Comparison of ENCODE assay signal across 8 mouse cellular contexts in the genomic region with DNA sequence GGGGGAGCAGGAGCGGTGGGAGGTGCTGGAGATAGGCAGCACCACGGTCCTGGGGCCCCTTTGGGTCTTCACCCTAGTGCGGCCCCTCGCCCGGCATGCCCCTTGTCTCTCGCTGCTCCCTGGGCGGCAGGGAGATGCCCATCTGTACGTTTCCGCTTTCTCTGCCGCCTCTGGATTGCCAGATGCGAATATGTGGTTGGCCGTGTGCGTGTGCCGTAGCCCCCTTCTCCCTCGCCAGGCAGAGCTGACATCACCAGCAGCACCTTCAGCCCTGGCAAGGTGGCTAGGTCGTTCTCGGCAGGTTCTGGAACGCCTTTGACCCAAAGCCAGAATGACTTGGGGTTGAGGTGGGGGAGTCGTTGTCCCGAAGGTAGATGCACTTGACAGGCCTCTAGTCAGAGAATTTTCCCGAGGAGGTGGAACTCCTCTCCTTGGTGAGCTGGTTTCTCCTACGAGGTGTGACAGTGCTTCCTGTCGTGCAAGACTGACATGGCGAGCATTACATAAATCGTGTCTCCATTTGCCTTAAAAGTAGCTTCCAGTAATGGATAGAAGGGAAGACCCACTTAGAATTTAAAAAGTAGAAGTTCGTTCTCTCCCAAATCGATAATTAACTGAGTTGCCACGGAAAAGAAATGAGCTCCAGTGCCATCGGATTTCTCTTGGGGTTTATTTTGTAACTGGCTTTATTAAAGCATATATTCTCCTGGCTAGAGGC. TPM values are rescaled to one million over a fixed set of nuclear protein-coding genes. Genes with fewer than 3 reads are reported as not detected.
DNase-seq lines count a peak whose midpoint lies in the region.

No protein-coding gene starts in this region.

- no peaks in the 10 kb centered on the region for H3K27me3 ChIP-seq in hindbrain, embryonic 10.5 days (ENCODE audit: insufficient read depth, poor library complexity, severe bottlenecking)
- H3K27me3 ChIP-seq in megakaryocyte, embryonic 14.5 days (replicated peaks), result peaks cover under 1% of the 10 kb centered on the region

- peaks cover 36% of the 10 kb centered on the region for H3K36me3 ChIP-seq in hindbrain, embryonic 10.5 days
- peaks cover 36% of the 10 kb centered on the region for H3K36me3 ChIP-seq in megakaryocyte, embryonic 14.5 days (replicated peaks; ENCODE audit: low read length)

- DNase-seq in left cerebral cortex, postnatal 36 days (ENCODE audit: low spot score in 2 of 2), result peak; percentile 51 to 76
- DNase-seq in left cerebral cortex, postnatal 4 days, result no peak
- DNase-seq in MN1 (ENCODE audit: low spot score), result peak; percentile 61
- DNase-seq in cerebellum, postnatal 25 days, result peak; percentile 61 to 70
- DNase-seq in hindbrain, embryonic 10.5 days (ENCODE audit: low spot score), result peak; percentile 50
- no peak for DNase-seq in ovary, postnatal 14 days (ENCODE audit: low spot score)
- DNase-seq in urinary bladder, postnatal 25 days (ENCODE audit: low spot score), result no peak

- 9% methylated on average over 29 of the region's 29 CpGs for WGBS in hindbrain, embryonic 10.5 days

- peaks cover 34% of the 10 kb centered on the region for H3K4me1 ChIP-seq in hindbrain, embryonic 10.5 days (replicated peaks)
- H3K4me1 ChIP-seq in megakaryocyte, embryonic 14.5 days, result peaks cover 52% of the 10 kb centered on the region

- no peaks in the 10 kb centered on the region for H3K9me3 ChIP-seq in hindbrain, embryonic 10.5 days
- H3K9me3 ChIP-seq in megakaryocyte, embryonic 14.5 days, result no peaks in the 10 kb centered on the region

- intact Hi-C loops in left cerebral cortex, postnatal 36 days (cut with DNase I), result loop anchor here (1.0 to 10.0 kb wide), 7 partner anchors 64 to 371 kb away; no protein-coding TSS in a partner anchor
- intact Hi-C loops in left cerebral cortex, postnatal 4 days (cut with DNase I), result loop anchor here (5.0 to 10.0 kb wide), 2 partner anchors 136 to 374 kb away; no protein-coding TSS in a partner anchor

- peak overlapping the region; percentile 100 for H3K4me3 ChIP-seq in hindbrain, embryonic 10.5 days
- H3K4me3 ChIP-seq in megakaryocyte, embryonic 14.5 days (replicated peaks), result peak overlapping the region; percentile 94

- H3K27ac ChIP-seq in hindbrain, embryonic 10.5 days, result peak overlapping the region; percentile 96

RNA-seq across cellular contexts. Expression of gene Calm1, which starts 1.6 kb away (rescaled TPM):
- total RNA-seq in left cerebral cortex, postnatal 36 days (2021), result 1,000 to 10,000 TPM; 2,172 to 2,300 TPM
- 1,000 to 10,000 TPM; 1,473 to 1,476 TPM for total RNA-seq in left cerebral cortex, postnatal 4 days (2021)
- polyA plus RNA-seq in hindbrain, embryonic 10.5 days (2016; fragmentation: Nextera tagmentation; extraction: Ambion mirVana), result 1,379 and 1,527 TPM in 2 replicates
- 932 and 1,228 TPM in 2 replicates for polyA plus RNA-seq in megakaryocyte, embryonic 14.5 days (2012; ENCODE audit: insufficient read depth, low replicate concordance)

RNA-seq across cellular contexts. Expression of gene Nrde2, which starts 41.4 kb away (rescaled TPM):
- 10 to 100 TPM; 18.3 to 22.8 TPM for total RNA-seq in left cerebral cortex, postnatal 36 days (2021)
- total RNA-seq in left cerebral cortex, postnatal 4 days (2021), result 10 to 100 TPM; 17.8 to 19.9 TPM
- polyA plus RNA-seq in hindbrain, embryonic 10.5 days (2016; fragmentation: Nextera tagmentation; extraction: Ambion mirVana), result 12.7 and 13.2 TPM in 2 replicates
- 1.5 and 4.5 TPM in 2 replicates for polyA plus RNA-seq in megakaryocyte, embryonic 14.5 days (2012; ENCODE audit: insufficient read depth, low replicate concordance)

Comparison
In these comparisons a context has a peak if more than half of its experiments do, and no peak if none do; other contexts are left out.
1. DNase-seq: peak in left cerebral cortex, postnatal 36 days (2 of 2), MN1 (single experiment), cerebellum, postnatal 25 days (2 of 2) and hindbrain, embryonic 10.5 days (single experiment); none in left cerebral cortex, postnatal 4 days (single experiment), ovary, postnatal 14 days (single experiment) and urinary bladder, postnatal 25 days (single experiment).